Mouse (Mus musculus) kidney, postnatal 36 days (tissue): ENCODE results near the gene Alkbh3.

Experiments used
- DNase-seq, 2 experiments: peaks; one replicate each; pipeline ENCODE4 v3.0.0; 2021 to 2022; ENCODE audit warnings: mixed read lengths in 2 of 2

The Alkbh3 gene

DNA sequence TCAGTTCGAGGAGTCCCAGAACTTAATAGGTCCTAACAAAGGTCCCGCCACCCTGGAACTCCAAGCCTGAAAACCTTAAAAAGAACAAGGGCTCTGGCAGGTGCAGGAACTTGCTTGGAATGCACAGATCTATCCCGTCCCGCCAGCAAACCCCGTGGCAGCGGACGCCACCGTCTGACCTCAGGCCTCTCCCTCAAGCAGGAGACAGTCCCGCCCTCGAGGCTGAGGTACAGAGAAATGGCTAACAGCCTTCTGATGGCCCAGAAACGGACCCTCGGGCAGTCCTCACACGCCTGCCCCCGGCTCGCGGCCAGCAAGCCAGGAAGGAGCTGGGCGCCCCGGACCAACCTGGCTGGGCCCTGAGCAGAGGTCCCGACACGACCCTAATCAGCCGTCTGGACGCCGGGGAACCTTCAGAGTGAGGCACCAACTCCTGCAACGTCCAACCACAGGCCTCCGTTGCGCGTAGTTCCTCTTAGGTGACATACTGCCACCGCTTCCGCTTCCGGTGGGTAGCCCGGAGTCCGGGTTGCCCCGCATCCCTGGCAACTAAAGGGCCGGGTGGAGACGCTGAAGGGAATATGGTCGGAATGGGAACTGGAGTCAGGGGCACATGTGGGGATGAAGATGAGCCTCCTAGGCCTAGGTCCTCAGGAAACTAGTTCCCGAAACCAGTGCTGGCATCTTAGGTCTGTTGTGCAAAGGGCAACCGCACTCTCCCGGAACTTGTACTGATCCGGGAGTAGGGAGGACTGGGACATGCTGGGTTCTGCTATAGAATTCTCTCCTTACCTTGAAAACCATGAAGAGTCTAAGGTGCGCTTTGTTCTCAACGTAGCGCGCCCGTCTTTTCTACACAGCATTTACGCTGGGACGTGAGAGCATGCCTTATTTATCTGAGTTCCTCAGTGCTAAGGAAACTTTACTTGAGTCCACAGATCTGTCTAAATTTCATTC, at the start of gene Alkbh3:
Gene Alkbh3 (minus strand): TSS at position 473 of the 957 bp plus-strand sequence.
- DNase-seq = peak; percentile 92 to 93

DNA sequence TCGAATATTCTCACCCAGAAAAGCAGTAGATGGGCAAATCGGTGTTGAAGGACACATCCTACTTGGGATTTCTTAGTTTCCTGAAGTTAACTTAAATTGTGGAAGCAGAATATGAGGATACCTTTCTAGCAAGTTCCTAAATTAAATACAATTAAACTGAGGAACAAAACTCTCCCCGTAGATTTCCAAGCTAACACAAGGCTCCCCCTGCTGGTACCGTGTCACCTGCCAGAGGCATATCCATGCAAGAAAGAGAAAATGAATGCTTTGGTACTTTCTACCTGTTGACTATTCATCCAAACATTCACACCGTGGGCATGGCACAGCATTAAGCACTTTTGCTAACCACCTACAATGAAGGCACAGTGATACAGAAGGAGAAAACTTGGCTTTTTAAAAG, 48.9 kb upstream of the Alkbh3 start:
- DNase-seq = peak; percentile 60 to 85

DNA sequence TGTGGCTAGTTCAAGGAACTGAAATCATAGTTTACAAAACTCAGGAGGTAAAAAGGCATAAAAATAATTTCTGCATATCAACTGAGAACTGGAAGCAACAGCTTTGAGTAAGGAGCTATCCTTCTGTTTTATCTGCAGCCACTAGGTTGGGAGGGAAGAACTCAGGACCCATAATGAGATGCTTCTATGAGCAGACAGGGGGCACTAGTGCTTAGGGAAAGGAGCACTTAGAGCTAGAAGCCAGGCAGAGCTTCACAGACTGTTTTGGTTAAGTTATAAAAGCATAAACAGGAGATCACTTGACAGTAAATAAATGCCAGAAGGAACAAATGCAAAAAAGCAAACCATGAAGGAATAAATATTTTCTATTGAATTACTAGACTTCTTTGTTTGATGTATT, 44.2 kb upstream of the Alkbh3 start:
- peak; percentile 51 to 60 for DNase-seq

DNA sequence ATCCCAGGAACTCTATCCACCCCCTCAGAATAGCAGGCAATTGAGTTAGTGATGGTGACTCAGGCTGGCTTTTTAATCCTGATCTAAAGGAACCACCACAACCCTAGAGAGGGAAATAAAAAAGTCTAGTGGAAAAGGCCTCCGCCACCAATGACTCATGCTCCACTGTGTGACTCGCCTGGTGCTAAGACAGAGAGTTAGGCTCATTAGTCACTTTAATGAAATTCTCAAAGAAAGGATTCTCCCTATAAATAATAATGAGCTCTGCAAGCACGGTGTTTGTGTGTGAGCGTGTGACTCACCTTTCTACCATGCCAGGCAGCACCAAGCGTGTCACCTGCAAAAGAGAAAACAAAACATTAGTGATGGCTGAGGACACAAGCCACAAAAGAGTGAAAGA, 41.3 kb upstream of the Alkbh3 start:
- no peak for DNase-seq

DNA sequence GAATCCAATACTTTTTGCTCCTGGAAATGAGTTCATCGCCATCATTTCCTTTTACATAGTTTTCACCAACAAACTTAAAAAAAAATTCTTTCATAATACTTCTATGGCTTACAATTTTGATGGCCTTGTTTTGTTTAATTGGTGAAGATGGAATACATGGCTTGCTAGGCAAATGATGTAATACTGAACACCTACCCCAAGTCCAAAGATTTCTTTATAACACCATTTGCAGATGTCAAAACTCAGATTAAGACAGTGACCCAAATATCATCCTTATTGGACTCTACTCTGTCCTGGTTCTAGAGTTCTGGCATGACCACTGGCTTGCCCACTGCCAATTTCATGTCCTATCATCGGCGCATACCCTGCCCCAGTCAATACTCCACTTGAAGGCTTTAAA, 40.3 kb upstream of the Alkbh3 start:
- no peak for DNase-seq

DNA sequence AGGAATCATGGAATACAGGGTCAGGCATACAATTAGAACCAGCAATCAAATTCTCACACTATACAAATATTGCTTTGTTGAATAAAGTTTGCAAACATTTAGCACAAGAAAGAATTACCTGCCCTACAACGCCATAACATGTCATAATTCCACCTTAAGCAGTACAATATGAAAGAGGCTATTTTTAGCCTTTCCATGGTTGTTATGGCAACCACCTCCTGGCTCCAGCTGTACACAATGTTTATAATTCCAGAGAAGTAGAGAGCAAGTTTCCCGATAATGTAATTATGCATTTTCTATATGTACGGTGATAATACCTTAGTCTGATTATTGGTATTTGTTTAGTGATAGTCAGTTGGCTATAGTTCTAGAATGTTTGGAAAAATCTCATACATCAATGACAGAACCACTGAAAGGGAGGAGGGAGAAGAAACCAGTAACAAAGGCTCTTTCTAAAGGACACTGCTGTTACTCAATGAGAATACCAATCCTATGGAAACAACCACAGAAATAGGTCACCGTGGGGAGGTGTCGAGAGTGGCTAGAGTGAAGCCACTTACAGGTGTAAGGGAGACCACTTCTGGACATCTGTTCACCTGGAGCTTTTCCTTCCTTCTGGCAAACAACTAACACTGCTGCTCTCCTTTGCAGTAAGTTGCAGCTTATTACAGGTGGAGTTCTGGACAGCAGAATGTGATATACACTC, 39.0 kb upstream of the Alkbh3 start:
- no peak for DNase-seq

DNA sequence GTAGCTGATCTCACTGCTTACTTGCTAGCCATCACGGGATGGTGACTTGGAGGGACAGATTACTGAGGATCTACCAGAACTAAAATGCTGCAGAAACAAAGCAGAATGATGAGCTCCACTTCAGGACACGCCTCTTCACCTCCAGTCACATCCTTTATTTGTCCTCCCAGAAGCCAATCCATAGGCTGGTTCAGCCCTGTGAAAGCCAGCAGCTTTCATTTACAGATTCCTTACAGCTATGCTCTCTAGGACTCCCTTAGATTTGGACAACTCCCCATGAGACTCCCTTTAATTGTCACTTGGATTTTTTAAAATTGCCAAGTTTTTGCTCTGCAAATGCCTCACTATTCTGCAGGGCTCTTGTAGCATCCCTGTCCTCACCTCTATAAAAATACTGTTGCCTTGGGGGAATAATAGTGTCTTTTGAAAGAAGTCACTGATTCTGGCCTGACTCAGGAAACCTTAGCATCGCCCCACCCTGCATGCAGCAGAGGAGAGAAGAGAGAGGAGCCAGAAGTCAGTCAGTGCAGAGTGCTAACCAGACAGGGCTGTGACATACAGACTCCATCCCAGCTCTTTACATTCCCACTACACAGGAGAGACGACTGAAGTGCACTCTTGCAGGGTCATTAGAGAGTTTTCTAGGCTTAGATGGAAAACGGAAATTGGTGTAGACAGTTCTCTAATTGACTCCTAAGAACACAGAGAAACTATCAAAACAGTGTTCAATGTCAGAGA, 38.3 kb upstream of the Alkbh3 start:
- no peak for DNase-seq

DNA sequence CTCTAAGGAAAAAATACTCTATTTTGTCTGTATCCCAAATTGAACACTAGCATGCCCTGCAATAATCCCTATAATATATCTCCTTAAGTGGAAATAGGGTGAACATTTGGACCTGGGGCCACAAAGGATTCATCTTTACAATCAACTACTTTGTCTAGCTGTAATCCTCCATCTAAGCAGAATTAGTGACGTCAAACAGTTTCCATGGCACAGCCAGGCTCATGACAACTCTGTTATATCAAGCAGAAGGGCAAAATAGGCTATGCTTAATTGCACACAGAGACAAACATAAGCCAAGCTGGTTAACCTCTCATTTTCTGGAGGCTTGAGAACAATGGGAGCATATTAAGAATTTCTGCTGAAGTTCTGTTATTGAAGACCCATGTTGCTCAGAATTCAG, 37.7 kb upstream of the Alkbh3 start:
- no peak for DNase-seq

DNA sequence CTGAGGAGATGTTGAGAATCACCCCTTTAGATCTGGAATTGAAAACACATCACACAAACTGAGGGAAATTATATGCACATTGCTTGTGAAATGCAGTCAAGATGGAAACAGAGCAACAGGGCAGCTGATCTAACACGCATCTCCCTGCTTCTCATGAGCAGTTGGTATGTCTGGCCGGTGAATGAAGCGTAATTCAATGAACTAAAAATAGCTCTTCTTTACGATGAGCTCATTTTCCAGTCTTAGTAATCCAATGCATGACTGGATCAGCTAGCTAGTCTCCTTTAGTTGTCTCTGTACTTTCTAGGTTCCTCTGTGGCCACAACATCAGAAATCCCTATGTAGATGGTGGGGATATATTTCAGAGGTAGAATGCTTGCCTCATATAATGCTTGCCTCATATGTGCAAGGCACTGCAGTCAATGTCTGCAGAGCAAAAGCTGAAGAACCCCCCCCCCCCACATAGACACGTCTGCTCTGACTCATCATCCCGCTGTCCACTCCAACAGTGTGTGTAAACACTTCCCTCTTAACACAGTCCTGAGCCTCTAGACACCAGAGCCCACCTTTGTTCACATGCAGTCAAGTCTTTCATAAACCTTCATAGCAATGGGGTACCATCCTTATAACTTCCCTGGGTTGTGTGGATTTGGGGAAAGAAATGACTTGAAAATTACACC, 34.9 kb upstream of the Alkbh3 start:
- DNase-seq = no peak

DNA sequence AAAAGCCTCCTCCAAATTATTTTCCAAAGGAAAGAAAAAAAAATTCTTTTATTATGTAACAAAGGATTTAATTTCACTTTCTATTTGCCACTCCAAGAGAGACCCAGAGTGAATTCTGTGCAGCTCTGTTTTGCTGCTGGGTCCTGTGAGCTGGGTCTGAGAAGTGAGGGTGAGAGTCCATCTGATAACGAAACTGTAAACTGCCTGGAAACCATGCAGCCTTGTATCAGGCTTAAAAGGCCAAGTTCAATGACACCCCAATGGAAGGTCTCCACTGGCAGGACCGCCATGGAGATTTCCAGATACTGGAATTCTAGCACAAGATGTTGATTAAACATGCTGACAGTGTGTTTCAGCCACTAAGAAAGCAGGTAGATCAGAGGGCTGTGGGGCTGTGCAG, 33.6 kb upstream of the Alkbh3 start:
- DNase-seq = no peak

DNA sequence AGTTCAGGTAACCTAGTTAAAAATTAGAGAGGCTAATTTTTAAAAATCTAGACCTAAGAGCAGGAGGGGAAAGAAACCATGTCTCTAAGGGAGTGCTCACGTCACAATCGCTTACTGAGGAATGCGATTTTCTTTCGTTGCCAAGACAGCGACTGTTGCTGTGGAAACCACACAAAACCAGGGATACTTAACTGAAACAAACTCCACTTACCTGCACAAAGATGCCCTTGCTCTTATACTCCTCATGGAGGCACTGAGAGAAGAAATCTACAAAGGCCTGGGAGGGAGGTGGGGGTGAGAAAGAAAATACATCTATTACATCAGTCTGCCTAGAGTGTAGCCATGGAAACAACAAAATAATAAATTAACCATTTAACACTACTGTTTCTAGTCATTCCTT, 33.1 kb upstream of the Alkbh3 start:
- no peak for DNase-seq

DNA sequence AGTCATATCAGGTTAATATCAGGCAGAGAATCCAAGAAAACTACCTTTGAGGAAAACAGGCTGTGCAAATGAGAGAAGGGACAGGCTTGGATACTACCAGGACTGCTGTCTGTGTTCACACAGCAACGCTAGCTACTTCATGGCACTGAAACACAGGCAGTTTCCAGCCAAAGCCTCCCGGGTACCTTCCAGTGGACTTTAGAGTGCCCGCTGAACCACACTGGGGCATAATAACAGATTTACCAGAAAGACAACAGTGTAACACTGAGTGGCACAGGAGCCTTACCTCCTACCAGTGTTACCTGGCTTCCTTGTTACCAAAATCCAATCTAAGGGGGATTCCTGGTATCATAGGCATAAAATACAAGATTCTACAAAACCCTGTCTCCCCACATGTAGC, 31.9 kb upstream of the Alkbh3 start:
- peak in 1 of 2 experiments; percentile 35 for DNase-seq

DNA sequence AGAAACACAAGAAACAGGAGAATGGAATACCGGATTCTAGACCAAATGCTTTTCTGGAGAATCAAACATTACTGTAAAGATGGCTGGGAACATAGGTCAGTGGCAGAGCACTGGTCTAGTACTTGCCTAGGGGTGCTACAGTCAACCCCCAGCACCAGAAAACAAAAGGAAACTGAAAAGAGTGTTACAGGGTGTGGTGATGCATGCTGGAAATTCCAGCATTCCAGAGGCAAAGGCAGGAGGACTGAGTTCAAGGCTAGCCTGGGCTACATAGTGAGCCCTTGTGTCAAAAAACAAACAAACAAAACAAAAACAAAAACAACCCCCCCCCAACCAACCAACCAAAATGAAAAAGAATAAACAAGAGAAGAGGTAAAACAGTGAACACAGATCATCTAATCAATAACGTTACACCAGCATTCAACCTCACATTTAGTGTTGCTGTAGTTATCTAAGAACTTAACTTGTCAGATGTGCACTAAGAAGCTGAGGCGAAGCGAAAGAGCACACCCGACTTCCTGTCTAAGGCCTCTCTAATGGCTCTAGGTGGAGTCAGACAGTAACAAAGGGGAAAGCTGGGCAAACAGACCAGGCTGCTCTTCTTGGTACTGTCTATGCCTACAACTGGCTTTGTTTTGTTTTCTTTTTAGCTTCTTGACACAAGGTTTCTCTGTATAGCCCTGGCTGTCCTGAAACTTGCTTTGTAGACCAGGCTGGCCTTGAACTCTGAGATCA, 30.0 kb upstream of the Alkbh3 start:
- no peak for DNase-seq

DNA sequence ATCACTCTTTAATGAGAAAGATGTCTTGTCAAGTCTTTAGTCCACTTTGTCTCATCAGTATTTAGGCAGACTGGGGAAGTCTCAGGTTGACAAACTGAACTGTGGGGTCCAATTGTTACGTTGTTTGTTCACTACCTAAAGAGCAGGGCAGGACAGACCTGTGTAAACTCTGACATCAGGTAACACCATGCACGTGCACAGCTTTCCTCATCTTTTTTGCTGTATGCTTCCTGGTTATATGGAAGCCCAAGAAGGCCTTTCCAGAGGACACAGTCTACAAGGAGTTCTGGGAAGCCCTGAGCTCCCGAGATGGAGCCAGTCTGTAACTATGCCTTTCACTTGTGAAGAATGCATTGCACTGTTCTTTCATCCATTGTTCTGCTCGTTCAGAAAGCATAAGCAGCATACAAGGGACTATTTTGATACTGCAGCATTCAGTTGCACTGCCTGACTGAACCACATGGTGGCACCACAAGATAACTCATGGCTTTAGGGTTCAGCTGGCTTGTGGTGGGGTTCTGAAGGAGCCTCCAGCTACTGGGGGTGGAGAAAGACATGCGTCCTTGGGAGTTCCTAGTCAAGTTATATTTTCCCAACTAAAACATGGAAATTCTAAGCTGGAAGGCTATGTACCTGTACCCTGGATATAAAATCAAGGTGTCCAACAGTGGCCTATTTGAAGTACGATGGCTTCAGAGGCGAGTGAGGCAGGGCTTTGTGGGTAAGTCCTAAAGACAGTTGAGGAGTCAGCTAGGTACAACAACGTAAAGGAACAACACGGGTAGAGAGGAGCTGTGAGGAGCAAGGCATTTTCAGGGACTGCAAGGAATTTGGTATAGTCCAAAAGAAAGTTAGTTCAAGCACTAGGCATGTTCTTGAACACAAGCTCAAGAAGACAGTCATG, 25.1 kb upstream of the Alkbh3 start:
- peak; percentile 47 to 82 for DNase-seq

DNA sequence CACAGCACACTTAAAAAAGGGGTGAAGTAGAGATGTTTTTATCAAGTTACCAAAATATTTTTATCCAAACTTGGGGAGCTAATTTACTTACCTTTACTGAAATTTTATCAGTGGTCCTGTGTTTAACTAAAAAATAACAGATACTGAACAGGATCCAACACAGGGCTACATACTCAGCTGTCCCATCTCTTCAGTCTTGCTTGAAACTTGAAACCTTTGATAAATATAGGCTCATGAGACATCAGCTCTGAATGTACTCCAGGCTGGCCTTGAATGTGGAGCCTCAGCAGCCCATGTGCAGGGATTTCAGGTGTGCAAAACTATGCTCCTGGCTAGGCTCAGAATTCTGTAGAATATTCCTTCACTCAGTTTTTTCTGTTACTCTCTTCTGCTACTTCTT, 20.0 kb upstream of the Alkbh3 start:
- no peak for DNase-seq

DNA sequence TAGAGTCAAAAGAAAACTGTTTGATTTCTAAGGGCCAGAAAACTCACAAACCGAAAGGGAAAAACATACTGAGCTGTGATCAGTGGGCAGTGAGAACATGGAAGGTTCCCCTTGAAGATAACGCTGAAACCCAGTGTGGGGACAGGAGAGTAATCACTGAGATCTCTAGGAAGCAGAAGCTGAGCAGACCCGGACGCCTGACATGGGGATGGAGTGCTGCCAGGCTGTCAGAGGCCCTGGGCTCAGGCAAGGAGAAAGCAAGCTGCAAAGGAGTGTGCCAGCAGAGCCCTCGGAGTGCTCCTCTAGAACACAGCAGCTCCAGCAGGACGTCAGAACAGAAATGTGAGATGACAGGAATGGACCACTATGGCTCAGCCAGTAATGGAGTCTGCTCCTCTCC, 14.0 kb upstream of the Alkbh3 start:
- DNase-seq = no peak

DNA sequence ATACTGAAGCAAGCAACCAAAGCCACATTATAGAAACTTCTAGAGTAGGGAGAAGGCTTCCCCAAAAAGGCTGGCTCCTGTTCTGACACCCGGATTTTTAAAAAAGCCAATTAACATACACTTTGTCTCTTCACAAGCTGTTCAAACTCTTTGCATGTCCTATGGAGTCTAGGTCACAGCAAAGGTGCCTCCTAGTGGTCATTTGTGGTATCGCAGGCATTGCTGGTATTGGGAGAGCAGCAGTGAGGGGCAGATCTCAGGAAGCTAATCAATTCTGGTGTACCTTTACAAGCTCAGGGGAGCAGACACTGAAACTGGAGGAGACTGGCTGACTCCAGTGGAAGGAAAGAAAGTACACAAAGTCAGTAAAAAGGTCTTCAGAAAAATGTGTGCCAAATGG, 8.3 kb downstream of the Alkbh3 start:
- DNase-seq = peak; percentile 80 to 95

DNA sequence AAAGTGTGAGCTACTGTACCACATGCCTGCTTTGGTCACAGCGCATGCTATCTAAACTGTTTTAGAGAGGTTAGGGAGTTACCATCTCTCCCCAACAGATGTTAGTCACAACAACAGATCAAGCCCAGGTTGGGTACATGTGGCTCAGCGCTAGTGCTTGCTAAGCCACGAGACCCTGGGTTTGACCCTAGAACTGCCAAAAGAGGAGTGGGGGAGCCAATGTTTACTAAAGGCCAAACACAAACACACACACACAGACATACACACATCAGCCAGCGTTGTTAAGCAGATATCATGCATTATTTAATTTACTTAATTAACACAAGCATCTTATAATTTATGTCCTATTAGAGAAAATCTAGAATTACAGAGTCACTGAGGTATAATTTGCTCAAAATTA, 8.7 kb downstream of the Alkbh3 start:
- no peak for DNase-seq

DNA sequence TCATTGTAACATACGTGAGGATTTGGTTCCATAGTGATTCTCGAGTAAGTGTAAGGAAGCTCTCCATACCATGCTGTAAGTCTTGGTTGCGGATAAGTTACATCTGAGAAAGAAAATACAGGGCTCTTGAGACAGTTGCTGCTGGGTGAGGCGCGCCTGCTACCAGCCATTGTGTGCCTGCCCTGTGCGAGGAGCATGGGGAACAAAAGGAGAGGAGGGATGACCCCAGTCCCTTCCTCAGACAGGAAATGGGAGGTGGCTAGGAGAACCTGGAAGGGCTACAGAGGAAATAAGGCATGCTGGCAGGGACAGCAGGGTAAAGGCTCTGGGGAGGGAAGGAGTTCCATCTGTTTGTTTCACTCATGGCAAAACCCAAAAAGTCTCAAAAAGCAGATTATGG, 9.2 kb downstream of the Alkbh3 start:
- DNase-seq = peak; percentile 37 to 49

DNA sequence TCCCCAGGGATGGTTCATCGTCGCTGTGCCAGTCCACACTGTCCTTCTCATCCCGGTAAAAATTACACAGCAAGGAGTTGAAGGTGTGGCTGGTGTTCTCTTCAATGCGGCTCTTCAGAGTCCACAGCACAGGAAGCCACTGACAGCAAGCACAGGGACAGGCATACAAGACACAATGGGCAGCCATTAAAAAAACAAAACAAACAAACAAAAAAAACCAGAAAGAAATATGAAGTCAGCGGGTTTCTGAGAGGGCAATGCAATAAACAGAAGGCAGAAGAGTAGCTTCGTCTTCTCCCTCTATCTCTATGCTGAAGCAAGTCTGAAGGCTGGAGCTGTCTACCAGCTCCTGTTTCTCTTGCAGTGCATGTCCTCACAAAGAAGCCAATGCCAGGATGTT, 14.4 kb downstream of the Alkbh3 start, which contains the start of gene Gm27027:
Gene Gm27027 (minus strand): TSS at position 101 of the 400 bp plus-strand sequence.
- peak in 1 of 2 experiments; percentile 14 for DNase-seq

DNA sequence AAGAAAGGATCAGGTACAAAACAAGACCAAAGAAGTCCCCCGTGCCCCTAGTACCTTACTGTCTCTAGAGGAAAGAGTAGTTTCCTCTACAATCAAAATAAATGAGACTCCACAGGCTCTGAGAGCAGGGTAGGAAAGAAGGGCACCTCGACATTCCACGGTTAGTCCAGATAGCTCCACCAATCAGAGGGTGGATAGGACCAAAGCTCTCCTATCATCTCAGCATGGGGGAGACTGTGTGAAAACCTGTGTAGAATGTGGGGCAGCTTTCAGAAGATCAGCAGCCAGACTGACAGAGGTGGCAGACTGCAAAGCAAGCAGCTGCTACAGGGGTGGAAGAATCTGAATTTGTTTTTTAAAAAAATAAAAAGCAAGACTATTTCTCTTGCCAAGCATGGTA, 17.8 kb downstream of the Alkbh3 start:
- no peak for DNase-seq
